Mouse (Mus musculus) spleen, postnatal 10 days (tissue): ENCODE results near the gene Fars2.
"Not testable (repeated sequence)": the region's sequence is repeated elsewhere in the genome, so short reads cannot be mapped to it uniquely, and the experiment has no call there.

Experiments
- DNase-seq, 2 experiments: peaks; one replicate each; pipeline ENCODE4 v3.0.0; 2021 to 2022; ENCODE audit warnings: low spot score in 2 of 2

Fars2 gene

DNA sequence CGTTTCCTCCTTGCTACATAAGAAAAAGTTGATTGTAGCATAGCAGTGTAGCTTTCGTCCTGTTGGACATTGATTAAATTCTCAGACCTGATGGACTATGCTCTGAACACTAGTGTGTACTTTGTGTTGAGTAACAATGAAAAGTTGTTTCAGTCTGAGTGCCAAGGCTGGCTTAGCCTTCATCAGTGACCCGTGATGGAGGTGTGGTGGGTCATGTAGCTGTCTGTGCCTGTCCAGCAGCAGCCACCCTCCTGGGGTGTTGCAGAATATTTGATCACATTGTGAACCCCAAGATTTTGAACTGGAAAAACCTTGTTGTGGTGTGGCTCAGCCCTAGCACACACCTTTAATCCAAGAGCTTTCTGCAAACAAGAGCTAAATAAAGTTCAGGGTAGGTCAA, 343.3 kb downstream of the Fars2 start:
- DNase-seq = no peak

DNA sequence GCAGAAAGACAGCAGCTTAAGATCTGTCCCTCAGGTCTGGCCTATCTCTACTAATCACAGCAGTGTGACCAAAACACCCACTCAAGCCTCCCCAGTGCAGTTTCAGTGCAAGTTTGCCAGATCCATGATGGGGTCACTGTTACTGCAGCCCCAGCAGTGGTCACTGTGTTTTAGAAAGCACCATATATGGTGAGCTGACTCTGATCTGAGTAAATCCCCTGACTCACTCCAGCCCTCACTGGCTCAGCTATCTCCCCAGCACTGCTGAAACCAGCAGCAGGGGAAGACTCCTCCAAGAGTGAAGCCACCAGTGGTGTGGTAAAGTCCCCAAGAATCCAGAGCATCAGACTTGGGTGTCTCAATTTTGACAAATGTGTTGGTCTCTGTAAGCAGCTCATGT, 346.5 kb downstream of the Fars2 start:
- no peak for DNase-seq

DNA sequence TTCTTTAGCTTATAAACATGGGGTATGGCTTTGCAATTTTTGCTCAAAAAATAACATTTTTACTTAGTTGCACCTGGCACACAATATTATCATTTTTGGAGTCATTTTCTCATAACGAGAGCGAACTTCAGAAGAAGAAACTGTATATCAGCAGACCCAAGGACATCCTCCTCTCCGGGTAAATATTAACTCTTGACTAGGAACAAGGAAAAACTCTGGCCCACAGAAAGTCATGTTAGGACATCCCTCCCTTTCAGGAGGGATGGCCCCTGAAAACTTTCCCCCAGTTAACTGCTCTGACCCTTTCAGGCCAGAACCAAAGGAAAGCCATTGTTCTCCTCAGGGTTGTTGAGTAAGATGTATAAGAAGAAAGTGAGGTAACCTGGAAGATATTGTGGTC, 348.9 kb downstream of the Fars2 start:
- not testable (repeated sequence) for DNase-seq

DNA sequence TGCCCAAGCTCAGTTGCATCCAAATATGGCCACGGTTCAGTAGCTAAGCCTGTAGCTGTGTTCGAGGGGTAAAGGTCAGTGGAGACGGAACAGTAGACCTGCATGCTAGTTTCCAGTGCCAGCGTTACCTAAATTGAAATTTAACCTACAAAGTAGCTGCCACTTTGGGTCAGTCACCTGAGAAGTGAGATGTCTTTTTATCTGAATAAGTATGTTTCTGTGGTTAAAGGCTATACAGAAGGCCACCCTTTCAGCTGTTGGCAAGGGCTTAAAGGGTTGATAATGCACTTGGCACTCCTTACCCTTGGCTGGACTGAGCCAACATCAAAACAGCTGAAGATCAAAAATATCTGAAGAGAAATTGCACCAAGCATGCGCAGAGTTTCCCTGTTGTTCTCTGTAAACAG, 349.3 kb downstream of the Fars2 start:
- DNase-seq = no peak

DNA sequence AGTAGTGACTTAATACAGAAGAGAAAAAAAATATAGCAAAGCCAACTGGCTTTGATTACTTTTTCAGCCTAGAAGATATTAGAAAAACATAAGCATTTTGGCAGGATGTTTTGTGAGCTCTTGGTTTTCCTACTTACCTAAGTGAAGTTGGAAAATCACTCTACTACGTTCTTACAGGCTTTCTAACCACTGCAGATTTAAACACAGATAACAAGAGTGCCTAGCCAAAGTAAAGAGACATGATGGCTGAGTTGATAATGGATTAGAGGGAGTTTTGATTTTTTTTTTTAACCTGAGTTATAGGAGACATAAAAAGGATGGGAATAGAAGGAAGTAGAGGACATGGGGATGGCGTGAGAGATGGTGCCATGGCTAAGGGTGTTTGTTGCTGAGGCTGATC, 350.6 kb downstream of the Fars2 start:
- DNase-seq = no peak

DNA sequence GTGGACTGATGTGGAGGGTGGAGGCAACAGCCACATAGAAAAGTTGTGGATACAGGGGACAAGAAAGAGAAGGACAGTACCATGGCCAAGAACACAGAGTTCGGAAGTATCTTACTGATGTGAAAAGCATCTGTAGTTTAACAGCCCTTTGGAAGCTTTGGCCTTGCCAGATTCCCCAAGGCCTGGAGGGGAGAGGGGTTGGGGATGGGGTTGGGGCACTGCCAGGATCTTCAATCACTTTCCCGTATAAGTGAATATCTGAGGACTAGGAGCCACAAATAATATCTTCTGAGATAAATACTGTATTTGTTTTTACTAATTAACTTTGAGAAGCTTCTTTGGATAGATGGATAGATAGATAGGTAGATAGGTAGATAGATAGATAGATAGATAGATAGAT, 351.8 kb downstream of the Fars2 start:
- DNase-seq = no peak

DNA sequence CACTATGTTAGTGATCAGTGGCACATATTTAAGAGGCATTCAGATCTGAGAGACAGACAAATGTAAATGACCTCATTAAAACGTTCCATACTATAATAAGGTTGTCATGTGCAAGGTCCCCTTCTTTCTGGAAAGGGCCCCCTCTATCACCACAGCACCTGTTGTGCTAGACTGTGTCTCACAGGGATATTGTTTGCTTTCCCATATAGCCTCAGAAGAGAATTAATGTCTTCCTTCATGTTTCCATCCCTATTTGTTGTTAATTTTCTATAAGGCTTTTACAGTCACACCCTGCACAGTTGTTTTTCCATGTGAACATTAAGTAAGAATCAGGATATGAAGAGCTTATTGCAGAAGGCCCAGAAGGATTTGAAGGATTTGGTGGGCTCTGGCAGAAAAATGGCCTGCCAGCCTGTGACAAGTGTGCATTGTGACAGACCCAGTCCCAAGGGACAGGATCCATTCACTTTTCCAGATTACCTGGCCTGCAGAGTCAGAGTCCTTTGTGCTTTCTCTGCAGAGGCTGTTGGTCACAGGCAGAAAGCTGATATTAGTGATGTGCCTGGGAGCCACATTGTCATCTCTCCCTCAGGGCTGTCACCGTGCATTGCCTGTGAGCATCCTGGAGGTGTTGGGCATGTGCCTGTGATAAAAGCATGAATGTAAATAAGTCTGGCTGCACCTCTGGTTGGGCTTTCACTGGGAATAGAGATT, 352.4 kb downstream of the Fars2 start:
- DNase-seq = no peak

DNA sequence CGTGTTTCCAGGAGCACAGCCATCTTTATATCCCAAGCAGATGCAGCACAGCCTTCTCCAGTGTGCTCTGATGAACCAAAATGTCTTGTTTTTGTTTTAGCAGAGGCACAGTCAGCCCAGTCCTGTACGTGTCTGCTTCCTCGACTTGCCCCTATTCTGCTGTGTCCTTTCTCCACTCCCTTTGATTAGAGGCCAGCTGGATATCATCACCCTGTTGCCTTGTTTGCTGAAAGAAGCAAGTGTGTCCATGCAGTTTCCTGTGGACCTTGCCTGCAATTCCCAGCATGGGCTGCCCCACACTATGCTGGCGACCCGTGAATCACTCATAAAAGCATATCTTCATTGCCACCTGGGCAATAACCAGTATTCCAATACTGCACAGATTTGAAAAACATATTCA, 360.4 kb downstream of the Fars2 start:
- no peak for DNase-seq

DNA sequence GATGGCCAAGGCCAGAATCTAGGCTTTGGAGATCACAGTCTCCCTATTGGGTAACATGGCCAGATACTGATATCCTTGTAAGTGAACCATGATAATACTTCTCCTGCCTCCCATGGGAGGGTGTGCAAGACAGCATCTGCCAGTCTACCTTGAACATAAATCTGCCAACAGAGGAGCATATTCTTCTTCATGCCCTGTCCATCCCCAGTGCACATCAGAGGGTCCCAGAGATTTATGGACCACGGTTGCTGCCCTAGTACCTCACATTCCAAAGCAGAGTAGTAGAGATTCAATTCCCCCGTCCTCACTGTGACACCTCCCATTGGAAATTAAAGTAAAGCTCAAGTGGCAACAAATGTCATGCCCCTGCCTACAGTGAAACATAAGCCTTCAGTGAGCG, 361.0 kb downstream of the Fars2 start:
- DNase-seq = no peak

DNA sequence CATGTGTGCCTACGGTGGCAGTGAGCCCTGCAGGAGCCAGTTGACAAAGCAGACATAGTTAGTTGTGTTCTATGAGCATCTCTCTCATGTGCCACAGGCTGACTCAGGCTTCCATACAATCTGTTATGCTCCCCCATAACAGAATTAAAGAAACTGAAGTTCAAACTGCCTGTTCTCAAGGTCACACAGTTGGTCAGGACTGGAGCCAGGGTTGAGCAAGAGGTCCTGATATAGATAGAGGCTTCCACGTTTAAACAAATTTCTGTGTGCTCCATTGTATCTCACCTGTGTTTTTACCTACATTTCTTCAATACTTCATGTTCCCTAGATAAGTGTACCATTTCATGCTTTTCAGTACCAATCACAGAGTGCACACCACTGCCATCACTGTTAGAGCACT, 362.9 kb downstream of the Fars2 start:
- DNase-seq = no peak

DNA sequence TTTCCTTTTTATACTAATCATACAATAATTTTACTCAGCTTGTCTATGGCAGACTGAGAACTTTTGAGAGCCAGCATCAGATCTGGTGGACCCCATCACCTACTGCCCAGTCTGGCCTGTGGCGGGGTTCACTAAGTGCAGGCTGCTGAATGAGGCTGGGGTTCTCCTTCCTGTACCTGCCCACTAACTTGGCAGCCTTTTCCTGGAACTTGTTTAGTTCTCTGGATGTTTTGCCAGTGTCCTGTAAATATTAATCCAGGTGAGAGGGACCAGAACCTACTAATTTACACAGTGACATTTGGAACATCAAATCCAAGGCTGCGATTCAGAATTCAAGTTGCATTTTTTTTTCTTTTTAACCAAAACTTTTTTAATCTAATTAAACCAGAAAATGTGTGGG, 367.2 kb downstream of the Fars2 start:
- no peak for DNase-seq

DNA sequence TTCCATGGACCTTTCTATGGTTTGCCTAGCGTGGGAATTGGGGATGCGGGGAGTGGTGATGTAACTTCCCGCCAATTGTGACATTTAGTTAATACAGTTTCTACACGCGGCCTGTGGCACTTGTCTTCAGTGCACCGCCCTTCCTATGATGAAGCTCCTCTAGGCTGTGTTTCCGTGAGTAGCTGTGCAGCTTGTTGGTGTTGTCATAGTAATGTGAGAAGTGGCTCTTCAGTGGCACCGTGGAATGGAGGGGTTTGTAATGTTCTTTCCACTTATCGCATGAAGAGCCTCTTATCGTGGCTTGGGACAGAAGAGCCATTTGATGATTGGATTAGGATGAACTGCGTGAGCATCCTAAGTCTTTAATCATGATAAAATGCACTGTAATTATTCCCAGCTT, 369.5 kb downstream of the Fars2 start:
- DNase-seq = no peak

DNA sequence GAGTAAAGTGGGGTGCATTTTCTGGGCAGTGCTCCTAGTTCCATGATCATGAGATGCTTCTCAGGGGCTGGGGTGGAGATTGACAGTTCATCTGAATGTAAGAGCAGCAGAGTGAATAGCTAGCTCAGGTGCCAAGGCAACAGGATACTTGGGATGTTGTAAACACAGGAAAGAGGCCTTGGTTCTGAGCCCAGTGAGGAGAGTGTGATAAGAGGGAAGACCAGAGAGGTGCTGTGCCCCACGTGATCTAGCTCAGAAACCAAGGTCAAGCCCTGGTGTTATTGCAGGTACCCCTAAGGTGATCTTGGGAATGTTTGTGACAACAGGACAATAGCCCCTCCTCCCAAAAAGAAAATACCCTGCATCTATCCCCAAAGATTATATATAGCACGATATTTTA, 372.2 kb downstream of the Fars2 start:
- DNase-seq = no peak

DNA sequence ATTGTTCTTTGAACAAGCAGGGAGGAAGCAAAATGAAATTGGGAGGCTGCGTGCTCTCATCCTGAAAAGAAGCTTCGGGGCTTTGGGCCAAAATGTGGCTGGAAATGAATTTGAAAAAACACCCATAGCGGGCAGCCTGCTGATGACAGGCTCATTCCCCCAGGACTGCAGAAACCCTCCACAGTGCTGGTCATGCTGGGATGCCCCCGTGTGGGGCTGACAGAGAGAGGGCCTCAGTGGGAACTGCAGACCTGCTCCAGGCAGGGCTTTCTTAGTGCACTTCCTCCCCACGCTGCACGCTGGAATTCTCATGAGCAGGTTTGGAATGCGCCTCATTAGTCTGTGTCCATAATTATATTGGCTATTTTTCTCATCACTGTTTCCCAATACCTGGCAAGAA, 373.4 kb downstream of the Fars2 start:
- DNase-seq = no peak

DNA sequence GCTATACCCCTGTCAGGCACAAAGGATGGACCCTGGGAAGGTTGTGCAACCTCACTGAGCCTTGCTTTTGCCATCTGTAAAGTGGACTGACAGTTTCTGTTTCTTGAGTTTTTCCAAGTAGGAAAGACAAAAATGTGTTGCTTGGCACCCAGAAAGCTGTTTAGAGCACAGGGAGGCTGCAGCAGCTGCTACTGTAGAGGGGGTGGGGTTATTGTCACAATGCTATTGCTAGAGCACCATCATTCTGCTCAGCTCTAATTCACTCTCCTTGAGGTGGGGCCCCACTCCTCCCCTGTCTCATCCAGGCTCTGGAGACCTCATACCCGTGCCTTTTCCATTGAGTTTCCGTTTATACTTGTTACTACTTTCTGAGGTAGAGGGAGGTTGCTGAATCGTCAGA, 375.2 kb downstream of the Fars2 start:
- DNase-seq = no peak

DNA sequence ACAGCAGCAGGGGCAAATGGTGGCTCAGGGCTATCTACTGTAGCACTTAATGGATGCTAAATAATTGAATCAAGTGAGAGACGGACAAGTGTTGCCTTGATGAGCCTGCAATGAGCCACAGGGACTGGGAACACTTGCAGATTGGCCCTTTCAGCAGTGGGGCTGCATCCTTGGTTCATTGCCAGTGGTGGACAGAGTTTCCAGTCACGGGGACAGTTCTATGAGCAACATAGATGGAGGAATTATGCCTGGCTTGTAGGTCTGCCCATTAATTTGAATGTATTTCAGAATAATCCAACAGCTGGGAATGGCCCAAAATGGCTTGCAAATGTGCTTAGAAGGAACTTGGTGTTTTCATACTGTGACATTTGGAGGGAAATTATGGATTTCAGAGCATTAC, 376.1 kb downstream of the Fars2 start:
- DNase-seq = no peak

DNA sequence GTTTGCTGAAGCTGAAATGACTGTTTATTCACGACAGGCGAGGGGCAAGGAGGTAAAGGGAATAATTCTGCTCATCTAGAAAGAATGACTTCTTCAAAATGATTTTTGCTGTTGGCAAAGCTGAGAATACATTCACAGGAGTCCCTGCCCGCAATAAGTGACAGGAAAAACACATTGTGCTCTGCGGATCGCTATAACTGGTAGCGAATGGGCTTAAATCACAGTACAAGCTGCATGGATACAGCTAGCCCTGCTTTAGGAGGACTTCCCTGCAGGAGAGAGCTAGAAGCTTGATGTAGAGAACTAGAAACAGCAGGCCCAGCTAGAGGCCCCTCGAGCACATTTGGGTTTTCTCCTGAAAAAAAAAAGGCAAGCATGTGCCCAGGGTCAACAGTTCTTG, 376.6 kb downstream of the Fars2 start:
- no peak for DNase-seq

DNA sequence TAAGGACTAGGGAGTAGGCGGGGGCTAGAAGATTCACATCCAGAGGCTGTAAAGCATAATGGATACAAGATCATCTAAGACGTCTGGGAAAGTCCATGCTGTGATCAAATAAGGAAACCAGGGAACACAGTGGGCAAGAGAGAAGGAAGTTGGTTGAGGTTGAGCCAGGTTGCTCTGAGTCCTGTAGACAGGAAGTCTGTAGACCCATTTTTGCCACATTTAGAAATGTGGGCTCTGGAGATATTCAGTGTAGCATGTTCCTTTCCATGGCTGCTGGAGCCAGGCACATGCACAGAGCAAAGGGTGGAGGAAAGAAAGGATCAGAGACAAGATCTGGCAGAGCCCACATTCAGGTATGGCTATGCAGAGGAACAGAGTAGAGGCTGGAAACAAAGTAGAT, 378.8 kb downstream of the Fars2 start:
- no peak for DNase-seq

DNA sequence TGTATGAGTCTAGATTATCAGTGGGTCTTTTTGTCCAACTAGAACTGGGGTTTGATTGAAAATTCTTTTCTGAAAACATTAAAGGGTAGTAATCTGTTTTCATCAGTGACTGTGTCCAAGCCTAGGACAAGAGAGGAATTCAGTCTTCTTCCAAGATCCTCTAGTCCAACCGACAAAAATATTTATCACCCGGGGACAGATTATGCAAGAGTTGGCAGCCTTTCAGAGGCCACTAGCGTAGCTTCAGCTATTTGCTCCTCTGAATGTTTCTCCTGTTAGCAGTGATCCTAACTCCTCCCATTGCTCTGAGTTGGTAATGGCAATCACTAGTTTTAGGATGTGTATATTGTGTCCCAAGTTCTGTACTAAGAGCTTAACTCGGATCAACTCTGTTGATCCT, 380.1 kb downstream of the Fars2 start:
- DNase-seq = no peak

DNA sequence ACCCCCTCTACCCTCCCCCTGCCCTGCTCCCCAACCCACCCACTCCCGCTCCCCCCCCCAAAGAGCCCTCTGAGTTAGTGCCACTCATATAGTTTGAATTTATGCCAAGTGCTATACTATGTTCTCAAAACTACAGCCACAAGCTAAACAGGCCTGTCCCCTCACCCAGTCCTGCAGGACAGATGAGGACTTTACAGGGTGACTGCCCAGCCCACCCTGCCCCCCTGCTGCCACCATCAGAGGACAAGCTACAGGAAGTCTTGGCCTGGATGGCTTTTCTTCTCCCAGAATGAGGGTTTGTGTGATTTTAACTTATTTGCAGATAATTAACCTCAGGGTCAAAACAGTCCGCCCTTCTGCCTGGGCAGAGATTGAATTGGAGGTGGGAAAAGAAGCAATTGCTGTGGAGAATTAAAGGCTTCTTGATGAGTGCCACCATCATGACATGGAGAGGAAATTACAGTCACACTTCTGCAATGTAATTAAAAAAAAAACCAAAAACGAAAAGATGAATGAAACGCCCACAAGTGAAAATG, 383.2 kb downstream of the Fars2 start:
- DNase-seq = no peak

DNA sequence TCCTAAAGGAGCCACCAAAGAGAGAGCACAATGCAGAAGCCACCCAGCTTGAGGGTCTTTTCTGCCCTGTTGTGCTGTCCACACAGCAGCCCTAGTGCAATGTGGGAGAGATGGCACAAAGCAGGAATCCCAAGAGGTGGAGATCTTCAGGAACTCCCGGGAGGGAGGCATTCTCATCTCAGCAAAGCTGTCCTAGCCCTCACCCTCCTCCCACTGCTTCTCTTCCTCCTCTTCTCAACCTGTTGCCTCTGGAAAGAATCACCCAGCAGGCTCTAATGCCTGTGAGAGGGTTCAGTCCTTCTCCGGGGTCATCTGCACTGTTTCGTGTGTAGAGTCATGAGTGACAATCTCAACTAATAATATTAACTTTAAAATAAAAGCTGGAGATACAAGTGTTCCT, 386.3 kb downstream of the Fars2 start:
- no peak for DNase-seq

DNA sequence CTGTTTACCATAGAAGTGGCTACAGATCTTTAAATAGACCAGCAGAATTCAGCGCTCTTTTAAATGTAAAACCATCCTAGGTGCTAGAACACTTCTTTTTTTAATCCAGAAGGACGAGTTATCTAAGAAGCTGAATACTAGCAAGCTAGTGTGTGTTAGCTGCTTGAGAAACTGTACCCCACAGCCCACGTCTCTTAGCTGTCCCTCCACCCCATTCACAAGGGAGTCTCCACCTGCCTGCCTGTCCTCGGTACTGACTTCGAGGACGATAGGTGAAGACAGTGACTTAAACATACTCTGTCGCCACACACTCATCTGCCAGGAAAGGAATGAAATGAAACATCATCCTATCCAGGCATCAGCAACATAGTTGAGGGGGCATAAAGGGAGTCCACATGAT, 386.8 kb downstream of the Fars2 start:
- DNase-seq = no peak

DNA sequence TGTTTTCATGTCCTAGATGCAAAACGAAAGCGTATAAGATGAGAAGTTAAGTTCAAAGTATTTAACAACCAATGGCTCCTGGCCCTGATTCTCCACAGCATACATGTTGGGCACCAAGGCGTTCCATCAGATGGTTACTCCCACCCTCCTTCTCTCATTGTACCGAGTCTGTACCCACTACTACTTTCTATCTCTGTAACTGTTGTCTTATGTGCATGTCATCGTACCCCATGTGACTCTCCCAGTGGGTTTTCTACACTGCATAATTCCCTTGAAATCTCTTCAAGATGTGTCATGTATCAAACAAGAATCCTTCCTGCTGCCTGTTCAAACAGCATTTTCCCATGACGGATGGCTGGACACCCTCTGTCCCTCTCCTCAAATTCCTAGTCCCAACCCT, 388.5 kb downstream of the Fars2 start:
- no peak for DNase-seq

DNA sequence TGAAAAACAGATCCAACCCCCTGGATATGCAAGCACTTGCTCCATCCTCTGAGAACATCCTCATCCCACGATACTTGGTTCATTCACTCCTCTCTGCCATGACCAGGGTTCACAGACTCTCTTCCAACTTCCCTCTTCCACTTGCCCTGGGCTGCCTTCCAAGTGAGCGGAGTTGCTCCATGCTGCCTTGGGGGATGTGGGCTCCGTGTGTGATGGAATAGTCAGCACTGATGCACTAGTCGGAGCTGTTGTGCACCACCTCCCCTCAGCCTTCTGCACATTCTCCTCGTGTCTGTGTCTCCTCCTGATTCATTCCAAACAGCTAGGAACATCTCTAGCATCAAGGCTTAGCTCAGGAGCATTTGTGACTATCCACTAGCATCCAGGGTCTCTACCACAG, 389.1 kb downstream of the Fars2 start:
- no peak for DNase-seq
